Mouse (Mus musculus): ENCODE data around the gene Zbtb20. TPM values are rescaled to one million over a fixed set of nuclear protein-coding genes. Genes with fewer than 3 reads are reported as not detected.

Zbtb20 gene
- total RNA-seq, 2 experiments from 2014 or later, result 196 to 202 TPM

- intact Hi-C loops (cut with DNase I), result no loop called here
- no peak for DNase-seq
These were observed 619.6 kb downstream of the Zbtb20 start for GRCm38 (mm10) chr16:43495175-43495818.

- DNase-seq, result no peak
These were observed 621.4 kb downstream of the Zbtb20 start for GRCm38 (mm10) chr16:43497093-43497492.

GRCm38 (mm10) chr16:43500132-43500853, 624.6 kb downstream of the Zbtb20 start:
- intact Hi-C loops (cut with DNase I), result no loop called here
- DNase-seq, result no peak

More at GRCm38 (mm10) chr16:43497093-43497492, 621.4 kb downstream of the Zbtb20 start:
- intact Hi-C loops (cut with DNase I), result loop anchor here (2.0 kb wide), 1 partner anchor 34 kb away; no protein-coding TSS in a partner anchor

DNA sequence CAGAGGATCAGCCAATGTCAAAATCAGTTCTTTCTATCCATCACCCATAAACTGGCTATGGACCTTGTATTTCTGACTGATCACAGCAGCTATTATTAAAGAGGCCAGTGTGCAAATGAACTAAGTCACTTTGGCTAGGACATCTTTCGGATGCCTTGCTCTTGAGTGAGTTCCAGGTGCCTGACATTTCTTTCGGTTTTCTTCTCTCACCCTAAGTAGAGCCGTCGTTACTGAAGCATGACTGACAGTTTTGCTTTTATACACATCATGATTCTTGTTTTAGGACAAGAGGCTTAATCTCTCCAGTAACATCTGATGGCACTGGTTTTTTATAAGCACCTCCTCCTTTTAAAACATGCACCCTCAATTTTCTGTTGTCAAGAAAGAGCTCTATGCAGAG, 625.6 kb downstream of the Zbtb20 start:
- no peak for DNase-seq
- intact Hi-C loops (cut with DNase I), result no loop called here

GRCm38 (mm10) chr16:43502339-43503009, 626.8 kb downstream of the Zbtb20 start:
- no peak for DNase-seq
- intact Hi-C loops (cut with DNase I), result no loop called here

- intact Hi-C loops (cut with DNase I), result no loop called here
- DNase-seq, result no peak
These were observed 627.4 kb downstream of the Zbtb20 start for GRCm38 (mm10) chr16:43503010-43503635.

DNA sequence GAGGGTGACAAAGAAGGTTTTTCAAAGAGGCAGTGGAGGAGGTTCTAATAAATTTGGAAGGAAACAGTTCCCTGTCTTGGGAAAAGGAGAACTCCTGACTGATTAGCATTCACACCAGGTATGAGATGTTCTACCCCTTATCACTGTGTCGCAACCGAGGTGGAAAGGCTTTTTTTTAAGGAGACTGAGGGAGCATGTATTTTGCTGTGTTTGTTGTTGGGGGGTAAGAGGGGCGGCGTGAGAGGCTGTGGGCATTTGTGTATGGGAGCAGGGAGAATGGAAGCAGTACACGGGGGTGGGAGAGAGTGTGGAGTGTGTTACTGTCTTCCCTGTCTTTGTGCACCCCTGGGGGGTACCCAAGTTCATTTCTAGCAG, 627.9 kb downstream of the Zbtb20 start:
- intact Hi-C loops (cut with DNase I), result no loop called here
- no peak for DNase-seq

DNA sequence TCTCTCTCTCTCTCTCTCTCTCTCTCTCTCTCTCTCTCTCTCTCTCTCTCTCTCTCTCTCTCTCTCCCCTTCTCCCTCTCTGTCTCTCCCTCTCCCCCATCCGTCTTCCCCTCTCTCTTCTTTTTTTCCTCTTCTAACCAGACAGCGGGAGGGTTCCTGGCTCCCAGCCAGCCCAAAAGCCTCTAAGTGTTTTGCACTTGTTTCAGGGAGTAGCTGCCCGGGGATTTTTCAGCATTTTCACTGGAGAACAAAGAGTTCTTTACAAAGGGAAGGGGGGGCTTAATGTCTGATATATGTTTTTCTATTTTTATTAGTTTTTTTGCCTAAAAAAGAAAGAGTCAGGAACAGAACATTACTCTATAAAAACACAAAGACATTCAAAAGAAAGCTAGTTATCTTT, 628.5 kb downstream of the Zbtb20 start:
- intact Hi-C loops (cut with DNase I), result no loop called here

DNA sequence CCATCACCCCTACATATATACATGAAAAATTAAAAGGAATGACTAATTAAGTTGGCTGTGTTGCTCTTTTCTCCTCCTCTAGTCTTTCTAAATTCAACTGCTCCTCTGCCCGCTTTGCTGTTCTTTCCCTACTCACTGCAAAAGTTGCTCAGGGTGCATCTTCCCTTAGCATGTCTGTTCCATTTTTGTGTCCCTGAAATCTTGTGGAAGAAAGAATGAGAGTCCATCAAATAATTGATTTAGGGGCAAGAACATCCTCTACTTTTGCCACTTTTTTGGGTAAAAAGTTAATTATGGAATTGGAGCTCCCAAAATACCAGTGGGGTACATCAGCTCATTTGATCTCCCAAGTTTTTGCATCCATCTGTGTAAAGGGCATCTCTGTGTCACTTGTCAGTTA, 628.9 kb downstream of the Zbtb20 start:
- DNase-seq, result no peak
- intact Hi-C loops (cut with DNase I), result no loop called here

More for the DNA sequence above, 628.5 kb downstream of the Zbtb20 start:
- DNase-seq, result peak; percentile 74 to 77

- intact Hi-C loops (cut with DNase I), result loop anchor here (5.0 kb wide), 1 partner anchor 598 kb away; no protein-coding TSS in a partner anchor
- no peak for DNase-seq
These were observed 629.8 kb downstream of the Zbtb20 start for GRCm38 (mm10) chr16:43505314-43505950.

- peak in 1 of 2 experiments; percentile 47 for DNase-seq
- intact Hi-C loops (cut with DNase I), result loop anchor here (5.0 kb wide), 1 partner anchor 599 kb away; no protein-coding TSS in a partner anchor
These were observed 630.6 kb downstream of the Zbtb20 start for GRCm38 (mm10) chr16:43506189-43506751.

- intact Hi-C loops (cut with DNase I), result loop anchor here (5.0 kb wide), 1 partner anchor 600 kb away; no protein-coding TSS in a partner anchor
- DNase-seq, result no peak
These were observed 631.2 kb downstream of the Zbtb20 start for GRCm38 (mm10) chr16:43506771-43507405.

- intact Hi-C loops (cut with DNase I), result loop anchor here (5.0 kb wide), 1 partner anchor 601 kb away; no protein-coding TSS in a partner anchor
- no peak for DNase-seq
These were observed 632.7 kb downstream of the Zbtb20 start for GRCm38 (mm10) chr16:43508166-43508998.

DNA sequence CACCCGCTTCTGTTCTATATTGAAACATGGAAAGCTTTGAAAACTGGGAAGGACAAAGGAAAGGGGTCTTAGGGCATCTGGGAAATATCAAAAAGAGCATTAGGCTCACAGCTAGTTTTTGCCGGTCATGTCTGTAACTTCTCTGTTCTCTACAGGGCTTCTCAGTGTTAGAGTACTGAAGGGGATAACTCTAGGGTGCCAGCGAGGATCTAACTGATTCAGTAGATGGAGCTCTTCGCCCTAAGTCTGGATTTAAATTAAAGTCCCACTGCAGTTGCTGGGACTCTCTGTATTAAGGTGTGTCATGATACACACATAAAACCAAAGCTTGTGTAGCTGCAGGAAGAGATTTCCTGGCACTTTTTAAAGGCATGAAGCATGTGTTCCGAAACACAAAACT, 634.8 kb downstream of the Zbtb20 start:
- no peak for DNase-seq
- intact Hi-C loops (cut with DNase I), result loop anchor here (2.0 kb wide), 1 partner anchor 64 kb away; no protein-coding TSS in a partner anchor

DNA sequence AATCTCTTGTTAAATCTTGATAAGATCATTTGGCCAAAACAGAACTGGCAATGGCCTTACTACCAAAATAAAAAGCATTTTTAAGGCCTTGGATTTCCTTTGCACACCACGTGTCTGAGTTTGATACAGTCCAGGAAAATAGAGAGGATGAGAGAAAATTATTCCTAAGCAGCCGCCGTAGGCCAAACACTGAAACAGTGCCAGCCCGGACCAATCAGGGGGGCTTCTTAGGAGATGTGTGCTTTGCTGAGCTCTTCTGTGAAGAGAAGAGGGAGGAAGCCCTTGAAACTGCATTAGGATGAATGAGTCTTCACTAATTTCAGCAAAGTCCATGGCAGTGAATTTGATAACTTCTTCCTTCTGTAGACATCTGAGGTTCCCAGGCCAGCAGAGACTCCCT, 635.9 kb downstream of the Zbtb20 start:
- DNase-seq, result no peak
- intact Hi-C loops (cut with DNase I), result loop anchor here (2.0 kb wide), 1 partner anchor 63 kb away; no protein-coding TSS in a partner anchor

DNA sequence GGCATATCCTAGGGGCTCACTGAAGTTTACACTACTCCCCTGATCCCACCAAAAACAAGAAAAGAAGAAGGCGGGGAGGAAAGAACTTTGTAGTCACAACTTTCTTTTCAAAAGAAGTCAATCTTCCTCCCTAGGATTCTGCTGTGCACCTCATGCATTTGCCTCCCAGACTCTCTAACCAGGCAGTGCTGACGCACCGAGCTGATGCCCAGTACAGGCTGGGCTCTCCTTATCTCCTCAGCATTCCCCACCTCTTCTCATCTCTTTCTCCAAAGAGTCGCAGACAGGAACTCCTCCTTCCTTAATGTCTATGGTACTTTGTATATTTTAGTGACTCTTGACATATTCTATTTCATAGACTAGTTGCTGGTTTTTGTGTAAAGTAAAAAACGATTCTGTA, 638.3 kb downstream of the Zbtb20 start:
- intact Hi-C loops (cut with DNase I), result no loop called here
- DNase-seq, result no peak

DNA sequence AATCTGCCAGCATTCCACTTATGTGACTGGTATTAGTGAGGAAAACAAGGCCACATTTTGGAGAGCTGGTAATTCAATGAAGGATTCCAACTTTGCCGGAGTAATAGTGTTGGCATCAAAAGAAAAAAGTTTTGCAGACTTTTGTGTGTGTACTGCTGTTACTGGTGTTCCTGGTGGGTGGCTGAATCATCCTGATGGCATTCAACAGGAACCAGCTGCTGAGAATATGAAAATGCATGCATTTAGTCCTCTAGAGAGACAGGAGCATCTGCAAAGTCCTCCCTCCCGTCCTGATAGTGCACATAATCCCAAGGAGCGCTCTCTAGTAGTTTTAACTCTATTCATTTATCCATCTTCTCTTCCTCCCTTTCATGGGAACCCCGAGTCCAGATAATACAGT, 639.9 kb downstream of the Zbtb20 start:
- intact Hi-C loops (cut with DNase I), result no loop called here
- DNase-seq, result no peak

DNA sequence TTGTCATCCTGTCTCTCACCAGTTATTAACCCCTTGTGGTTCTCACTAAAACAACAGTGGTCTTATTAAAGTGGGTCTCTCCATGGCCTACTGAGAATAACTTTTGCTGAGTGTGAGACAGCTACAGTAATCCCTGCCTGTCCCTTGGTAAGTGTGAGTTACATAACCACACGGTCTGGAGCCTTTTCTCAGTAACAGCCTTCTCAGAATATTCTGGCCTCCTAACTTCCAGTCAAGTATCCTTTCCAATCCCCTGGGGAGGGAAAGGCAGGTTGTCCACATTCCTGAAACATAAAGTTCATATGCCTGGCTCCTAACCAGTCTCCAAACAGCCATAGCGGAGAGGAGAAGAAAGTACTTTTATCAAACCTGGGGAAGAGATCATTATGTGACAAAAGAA, 644.6 kb downstream of the Zbtb20 start:
- intact Hi-C loops (cut with DNase I), result no loop called here
- no peak for DNase-seq

DNA sequence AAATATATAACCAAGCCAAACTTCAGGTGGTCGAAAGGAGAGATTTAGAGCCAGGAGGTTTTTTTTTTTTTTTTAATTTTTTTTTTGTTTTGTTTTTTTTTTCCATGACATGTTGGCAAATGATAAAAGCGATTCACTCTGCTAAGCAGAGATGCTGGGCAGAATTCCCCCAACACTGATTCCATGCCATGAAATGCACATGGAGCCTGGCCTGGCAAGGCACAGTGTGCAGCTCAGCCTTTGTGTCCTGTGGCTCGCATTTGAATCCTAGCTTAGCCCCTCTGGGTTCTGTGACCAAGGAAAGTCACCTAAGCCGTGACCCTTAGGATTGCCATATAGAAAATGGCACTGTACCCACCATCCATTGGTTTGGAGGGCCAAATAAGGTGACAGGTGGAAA, 646.8 kb downstream of the Zbtb20 start:
- no peak for DNase-seq
- intact Hi-C loops (cut with DNase I), result no loop called here

Measured in heart, postnatal 36 days (tissue).